Mouse (Mus musculus) frontal cortex, adult (tissue): ENCODE results near the gene Tceanc2.

Experiments used
- ATAC-seq: cut with Nextera tagmentation; 2 replicates; pipeline ENCODE4 v1.9.2; 2017; ENCODE audit warnings: mild to moderate bottlenecking, moderate library complexity, mixed read lengths; ENCODE audit not compliant: low TSS enrichment

Gene Tceanc2

DNA sequence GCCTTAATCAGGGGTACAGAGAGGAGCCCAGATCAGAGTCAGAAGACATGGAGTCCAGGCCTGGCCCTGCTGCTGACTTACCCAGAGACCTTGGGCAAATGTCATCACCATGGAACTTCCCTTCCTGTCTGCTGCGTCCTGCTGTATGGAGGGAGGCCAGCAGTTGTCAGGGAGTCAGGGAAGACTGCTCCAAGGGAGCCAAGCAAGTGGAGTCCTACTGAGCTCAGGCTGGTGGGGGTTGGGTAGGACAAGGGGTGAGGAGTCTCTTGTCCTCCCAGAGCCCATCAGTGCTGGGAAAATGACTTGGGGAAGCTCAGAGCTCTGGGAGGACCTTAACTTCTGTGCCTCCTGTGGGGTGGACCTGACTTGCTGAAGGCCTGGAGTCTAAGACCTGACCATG, 94.6 kb downstream of the Tceanc2 start:
- ATAC-seq, result peak; percentile 10; the same call in 1 of the 2 replicates
